Mouse (Mus musculus) left cerebral cortex, adult 9 months (tissue): ENCODE measurements around the gene Tenm3.

Source experiments
- DNase-seq, 2 experiments: peaks; one replicate each; pipeline ENCODE4 v3.0.0; 2022; ENCODE audit warnings: low spot score in 2 of 2

Gene Tenm3

GRCm38 (mm10) chr8:48579732-48580131 is 264.0 kb downstream of the Tenm3 start:
- no peak for DNase-seq

DNA sequence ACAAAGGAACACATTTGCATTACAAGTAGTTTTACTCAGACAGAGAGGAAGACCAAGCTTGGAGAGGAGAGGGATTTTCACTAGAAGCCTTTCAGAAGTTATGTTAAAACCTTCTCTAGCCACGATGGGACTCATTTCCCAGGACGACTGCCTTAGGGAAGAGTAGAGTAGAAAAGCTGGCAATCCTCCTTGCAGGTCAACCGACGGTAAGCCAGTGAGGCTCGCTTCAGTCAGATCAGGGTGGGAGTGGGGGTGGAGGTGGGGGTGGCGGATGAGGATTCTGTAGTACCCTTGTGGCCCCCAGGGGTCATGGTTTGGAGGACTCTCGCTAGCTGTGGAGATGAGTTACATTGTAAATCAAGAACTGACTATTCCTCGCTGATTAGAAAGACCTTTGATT is 264.6 kb downstream of the Tenm3 start:
- no peak for DNase-seq

DNA sequence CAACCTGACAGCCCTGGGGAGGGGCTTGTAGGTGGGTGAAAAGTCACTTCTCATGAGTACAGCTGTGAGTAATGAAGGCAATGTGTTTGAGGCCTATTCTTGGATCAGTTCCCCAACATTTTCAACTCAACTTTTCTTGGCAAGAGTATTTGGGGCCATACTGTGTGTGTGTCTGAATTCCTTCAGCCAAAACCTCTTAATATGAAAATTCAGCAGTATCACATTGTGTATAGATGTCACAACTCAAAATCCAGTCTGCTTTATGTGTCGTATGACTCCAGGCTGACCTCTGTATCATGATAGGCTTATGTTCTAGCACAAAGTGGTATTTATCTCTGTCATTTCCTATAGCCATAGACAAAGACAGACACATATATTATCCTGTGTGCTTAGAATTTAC is 270.8 kb downstream of the Tenm3 start:
- DNase-seq: no peak

DNA sequence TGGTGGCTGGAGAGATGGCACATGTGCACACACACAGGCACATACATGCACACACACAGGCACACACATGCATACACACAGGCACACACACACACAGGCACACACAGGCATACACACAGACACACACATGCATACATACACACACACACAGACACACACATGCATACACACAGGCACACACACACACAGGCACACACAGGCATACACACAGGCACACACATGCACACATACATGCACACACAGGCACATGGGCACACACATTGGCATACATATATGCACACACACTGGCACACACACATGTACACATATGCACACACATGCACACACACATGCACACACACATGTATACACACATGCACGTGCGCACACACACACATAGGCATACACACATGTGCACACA is 271.4 kb downstream of the Tenm3 start:
- no peak for DNase-seq

DNA sequence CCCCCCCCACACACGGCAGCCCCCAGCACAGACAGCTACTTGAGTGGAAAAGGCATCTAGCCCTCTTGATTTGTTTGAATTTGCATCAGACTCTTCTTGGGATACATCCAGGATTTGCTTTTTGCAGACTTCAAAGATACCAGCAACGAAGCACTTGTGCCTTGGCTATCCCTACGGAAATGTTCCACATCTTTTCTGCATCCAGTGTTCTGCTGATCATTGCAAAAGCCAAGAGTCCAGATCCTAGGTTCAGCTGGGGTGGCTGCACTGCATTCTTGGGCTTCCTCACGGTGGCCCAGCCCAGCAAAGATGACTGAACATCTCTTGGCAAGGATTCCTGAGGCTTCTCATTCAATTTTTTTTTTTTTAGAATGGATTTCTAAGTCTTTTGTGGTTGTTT is 275.1 kb downstream of the Tenm3 start:
- DNase-seq: no peak

GRCm38 (mm10) chr8:48567929-48568607 is 275.7 kb downstream of the Tenm3 start:
- DNase-seq: peak in 1 of 2 experiments; percentile 35

GRCm38 (mm10) chr8:48560227-48560626 is 283.5 kb downstream of the Tenm3 start:
- no peak for DNase-seq

DNA sequence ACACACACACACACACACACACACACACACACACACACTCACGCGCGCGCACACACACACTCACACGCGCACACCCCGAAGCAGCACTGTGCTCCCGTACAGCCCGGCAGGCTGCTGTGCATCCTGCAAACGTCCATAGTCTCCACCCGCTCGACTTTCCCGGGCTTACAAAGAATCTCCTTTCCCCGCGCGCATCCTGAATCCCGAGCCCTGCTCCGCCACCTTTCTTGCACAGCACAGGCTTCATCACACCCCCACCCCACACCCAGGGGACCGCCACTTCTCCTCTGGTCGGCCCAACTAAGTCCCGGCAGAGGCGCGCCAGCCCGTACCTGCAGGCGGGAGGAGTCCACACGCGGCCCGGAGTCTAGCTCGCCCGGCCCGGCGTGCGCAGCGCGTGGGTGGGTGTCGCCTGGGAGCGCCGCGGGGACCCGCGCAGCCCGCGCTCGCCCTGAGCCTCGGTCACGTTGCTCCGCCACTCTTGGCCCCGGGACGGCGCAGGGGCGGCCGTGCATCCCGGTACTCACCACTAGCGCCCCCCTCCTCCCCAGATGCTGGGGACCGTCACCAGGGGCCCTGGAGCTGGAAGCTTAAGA is 288.1 kb downstream of the Tenm3 start:
- peak; percentile 26 to 58 for DNase-seq

GRCm38 (mm10) chr8:48554762-48555545 is 288.8 kb downstream of the Tenm3 start:
- DNase-seq: peak; percentile 26 to 62

DNA sequence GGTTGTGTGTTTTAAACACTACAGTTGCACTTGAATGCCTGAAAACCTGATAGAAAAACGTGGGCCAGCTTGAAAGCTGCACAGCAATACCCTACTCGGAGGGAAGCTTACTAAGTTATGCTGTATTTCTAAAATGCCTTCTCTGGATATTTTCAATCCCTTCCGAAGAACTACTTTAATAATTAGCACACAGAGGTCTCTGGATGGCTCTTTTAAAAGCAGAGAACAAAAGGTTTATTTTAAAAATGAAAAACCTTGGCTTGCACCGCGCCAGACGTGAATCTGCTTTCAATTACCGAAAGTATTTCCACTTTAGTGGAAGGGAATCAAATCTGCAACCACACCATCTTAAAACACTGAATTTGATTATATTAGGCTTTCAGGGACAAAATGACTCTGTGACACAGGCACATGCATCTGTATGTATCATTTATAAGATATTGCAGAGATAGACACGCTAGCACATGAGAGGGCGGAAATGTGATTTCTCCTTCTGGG is 289.9 kb downstream of the Tenm3 start:
- DNase-seq: no peak

- DNase-seq: no peak
Measured at GRCm38 (mm10) chr8:48552306-48552705, 291.4 kb downstream of the Tenm3 start.

DNA sequence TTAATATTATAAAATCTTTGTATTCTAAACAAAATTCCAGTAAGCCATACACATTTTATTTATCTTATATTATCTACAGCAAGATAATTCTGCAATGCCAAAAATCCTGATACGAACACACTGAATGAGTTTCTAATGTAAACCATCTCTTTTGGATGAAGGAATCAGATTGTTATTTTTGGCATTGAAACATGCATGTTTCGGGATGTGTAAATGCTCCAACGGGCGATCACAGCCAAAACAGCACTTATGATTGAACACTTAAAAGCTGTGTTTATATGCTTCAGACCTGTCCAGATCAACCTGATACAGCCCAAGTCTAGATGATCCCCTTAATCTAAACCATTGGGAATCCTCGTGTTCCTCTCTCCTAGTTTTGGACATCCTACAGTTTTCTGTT is 292.4 kb downstream of the Tenm3 start:
- no peak for DNase-seq

GRCm38 (mm10) chr8:48548908-48549307 is 294.8 kb downstream of the Tenm3 start:
- DNase-seq: no peak

- DNase-seq: no peak
Measured at GRCm38 (mm10) chr8:48545631-48546030, 298.1 kb downstream of the Tenm3 start.

GRCm38 (mm10) chr8:48544840-48545239 is 298.9 kb downstream of the Tenm3 start:
- DNase-seq: no peak

- DNase-seq: no peak
Measured at GRCm38 (mm10) chr8:48542141-48542540, 301.6 kb downstream of the Tenm3 start.

DNA sequence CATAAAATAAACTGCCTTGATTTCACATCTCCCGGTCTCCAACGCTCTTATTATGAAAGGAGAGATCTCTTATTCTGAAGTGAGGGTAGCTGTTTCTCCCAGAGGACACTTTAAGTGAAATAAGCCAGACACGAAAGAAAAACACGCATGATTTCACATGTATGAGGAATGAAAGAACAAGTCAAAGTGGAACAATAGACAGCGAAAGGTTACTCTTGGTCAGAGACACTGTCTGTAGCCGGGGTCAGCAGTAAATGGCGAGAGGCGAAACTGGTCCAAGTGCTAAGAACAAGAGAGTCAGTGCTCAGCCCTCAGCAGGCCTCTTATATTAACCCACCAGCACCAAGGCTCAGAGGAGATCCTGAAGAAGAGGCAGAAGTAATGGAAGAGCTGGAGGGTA is 302.9 kb downstream of the Tenm3 start:
- no peak for DNase-seq

DNA sequence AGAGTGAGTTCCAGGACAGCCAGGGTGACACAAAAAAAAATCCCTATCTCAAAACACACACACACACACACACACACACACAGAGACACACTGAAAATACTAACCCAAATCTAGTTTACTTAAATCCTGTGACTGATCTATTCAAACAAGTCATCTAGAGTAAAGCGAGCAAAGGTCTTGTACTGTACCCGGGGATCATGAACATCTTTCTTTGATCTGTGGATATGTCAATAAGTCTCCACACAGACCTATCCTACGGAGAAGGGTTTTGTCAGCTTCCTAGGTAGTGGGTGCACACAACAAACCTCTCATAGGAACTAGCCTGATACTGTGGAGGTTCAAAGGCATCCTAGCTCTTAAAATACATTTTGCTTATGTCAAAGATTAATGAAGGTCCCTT is 307.9 kb downstream of the Tenm3 start:
- no peak for DNase-seq

DNA sequence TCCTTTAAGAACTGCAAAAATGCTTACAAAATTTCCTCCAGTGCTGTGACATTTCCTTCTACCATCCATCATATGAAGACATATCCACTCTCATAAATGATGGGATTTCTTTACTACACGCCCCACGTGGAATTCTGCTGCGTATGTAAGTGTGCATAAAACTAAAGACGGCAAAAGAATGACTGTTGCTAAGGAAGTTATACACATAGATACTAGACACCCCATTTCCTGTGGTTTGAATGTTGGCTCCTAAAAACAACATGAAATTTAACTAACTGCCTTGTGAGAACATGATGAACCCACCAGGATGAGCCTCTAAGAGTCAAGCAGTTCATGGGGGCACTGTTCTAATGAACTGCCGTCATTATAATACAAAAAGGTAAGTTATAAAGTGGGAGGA is 312.0 kb downstream of the Tenm3 start:
- no peak for DNase-seq

GRCm38 (mm10) chr8:48530916-48531570 is 312.7 kb downstream of the Tenm3 start:
- DNase-seq: no peak

- DNase-seq: no peak
Measured at GRCm38 (mm10) chr8:48527418-48527817, 316.3 kb downstream of the Tenm3 start.

DNA sequence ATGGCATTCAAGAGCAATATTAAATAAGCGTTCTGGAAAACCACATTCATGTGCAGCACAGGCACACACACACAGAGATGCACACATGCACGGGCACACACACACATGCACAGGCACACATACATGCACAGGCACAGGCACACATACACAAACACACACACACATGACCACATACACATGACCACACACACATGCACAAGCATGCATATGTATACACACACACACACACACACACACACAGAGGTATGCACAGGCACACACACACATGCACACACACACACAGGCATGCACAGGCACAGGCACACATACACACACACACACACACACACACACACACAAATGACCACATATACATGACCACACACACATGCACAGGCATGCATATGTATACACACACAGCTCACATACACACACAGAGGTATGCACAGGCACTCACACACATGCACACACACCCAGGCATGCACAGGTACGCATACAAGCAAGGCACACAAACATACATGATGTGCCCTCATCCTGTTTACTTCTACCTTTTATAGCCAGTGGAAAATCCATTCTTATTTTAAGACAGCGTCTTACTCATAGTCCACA is 321.1 kb downstream of the Tenm3 start:
- no peak for DNase-seq
